Mouse (Mus musculus): ENCODE data around the gene Slc19a2.
"Not testable (repeated sequence)": the region's sequence is repeated elsewhere in the genome, so short reads cannot be mapped to it uniquely, and the experiment has no call there.

Slc19a2 gene

GRCm38 (mm10) chr1:164248465-164249331 is at the start of gene Slc19a2:
Gene Slc19a2, plus strand, starts transcription at chr1:164249046.
- DNase-seq (ENCODE audit: low read depth, low spot score), result peak; percentile 94

GRCm38 (mm10) chr1:164199551-164199950 is 49.3 kb upstream of the Slc19a2 start:
- no peak for DNase-seq (ENCODE audit: low read depth, low spot score)

- DNase-seq (ENCODE audit: low read depth, low spot score), result no peak
These were observed 40.4 kb upstream of the Slc19a2 start for GRCm38 (mm10) chr1:164208437-164208836.

GRCm38 (mm10) chr1:164210899-164211298 is 37.9 kb upstream of the Slc19a2 start:
- no peak for DNase-seq (ENCODE audit: low read depth, low spot score)

- DNase-seq (ENCODE audit: low read depth, low spot score), result no peak
These were observed 36.2 kb upstream of the Slc19a2 start for GRCm38 (mm10) chr1:164212686-164213085.

- no peak for DNase-seq (ENCODE audit: low read depth, low spot score)
These were observed 34.7 kb upstream of the Slc19a2 start for GRCm38 (mm10) chr1:164214190-164214589.

GRCm38 (mm10) chr1:164215097-164215496 is 33.7 kb upstream of the Slc19a2 start:
- DNase-seq (ENCODE audit: low read depth, low spot score), result no peak

- DNase-seq (ENCODE audit: low read depth, low spot score), result no peak
These were observed 33.3 kb upstream of the Slc19a2 start for GRCm38 (mm10) chr1:164215540-164215939.

- DNase-seq (ENCODE audit: low read depth, low spot score), result no peak
These were observed 30.8 kb upstream of the Slc19a2 start for GRCm38 (mm10) chr1:164217791-164218685.

- no peak for DNase-seq (ENCODE audit: low read depth, low spot score)
These were observed 28.6 kb upstream of the Slc19a2 start for GRCm38 (mm10) chr1:164220261-164220660.

GRCm38 (mm10) chr1:164223089-164223488 is 25.8 kb upstream of the Slc19a2 start:
- DNase-seq (ENCODE audit: low read depth, low spot score), result no peak

- DNase-seq (ENCODE audit: low read depth, low spot score), result not testable (repeated sequence)
These were observed 16.8 kb upstream of the Slc19a2 start for GRCm38 (mm10) chr1:164231937-164232570.

- no peak for DNase-seq (ENCODE audit: low read depth, low spot score)
These were observed 15.4 kb upstream of the Slc19a2 start for GRCm38 (mm10) chr1:164233447-164233846.

- no peak for DNase-seq (ENCODE audit: low read depth, low spot score)
These were observed 13.8 kb upstream of the Slc19a2 start for GRCm38 (mm10) chr1:164235078-164235477.

- no peak for DNase-seq (ENCODE audit: low read depth, low spot score)
These were observed 12.8 kb upstream of the Slc19a2 start for GRCm38 (mm10) chr1:164236078-164236477.

GRCm38 (mm10) chr1:164241494-164241893 is 7.4 kb upstream of the Slc19a2 start:
- DNase-seq (ENCODE audit: low read depth, low spot score), result no peak

- no peak for DNase-seq (ENCODE audit: low read depth, low spot score)
These were observed 6.0 kb upstream of the Slc19a2 start for GRCm38 (mm10) chr1:164242809-164243208.

- no peak for DNase-seq (ENCODE audit: low read depth, low spot score)
These were observed 1.4 kb upstream of the Slc19a2 start for GRCm38 (mm10) chr1:164247442-164247841.

- no peak for DNase-seq (ENCODE audit: low read depth, low spot score)
These were observed 875 bp upstream of the Slc19a2 start for GRCm38 (mm10) chr1:164247971-164248370.

- peak; percentile 5 for DNase-seq (ENCODE audit: low read depth, low spot score)
These were observed 476 bp downstream of the Slc19a2 start for GRCm38 (mm10) chr1:164249332-164249711.

- DNase-seq (ENCODE audit: low read depth, low spot score), result no peak
These were observed 1.7 kb downstream of the Slc19a2 start for GRCm38 (mm10) chr1:164250391-164251150.

Measured in retina, postnatal 7 days (tissue).